Mouse (Mus musculus): ENCODE measurements at regions not wholly inside any gene's neighbourhood (a gene's known extent, or its start where the extent isn't known, plus 50 kb on each side); places are given as distances from the start of the nearest gene placed in this dataset.
"Not testable (repeated sequence)": the region's sequence is repeated elsewhere in the genome, so short reads cannot be mapped to it uniquely, and the experiment has no call there.

GRCm38 (mm10) chr10:38458975-38459374 is 362.6 kb downstream of the Rfpl4b start:
- DNase-seq (ENCODE audit: low spot score), result no peak
- intact Hi-C loops (cut with DNase I), result no loop called here

- DNase-seq (ENCODE audit: low spot score), result no peak
- intact Hi-C loops (cut with DNase I), result no loop called here
These were observed 363.2 kb downstream of the Rfpl4b start for GRCm38 (mm10) chr10:38458424-38458823.

GRCm38 (mm10) chr10:38456786-38457185 is 364.8 kb downstream of the Rfpl4b start:
- intact Hi-C loops (cut with DNase I), result no loop called here
- no peak for DNase-seq (ENCODE audit: low spot score)

- intact Hi-C loops (cut with DNase I), result no loop called here
- no peak for DNase-seq (ENCODE audit: low spot score)
These were observed 372.3 kb downstream of the Rfpl4b start for GRCm38 (mm10) chr10:38449263-38449662.

GRCm38 (mm10) chr10:38447706-38448105 is 373.9 kb downstream of the Rfpl4b start:
- intact Hi-C loops (cut with DNase I), result no loop called here
- DNase-seq (ENCODE audit: low spot score), result no peak

GRCm38 (mm10) chr10:38447256-38447655 is 374.3 kb downstream of the Rfpl4b start:
- intact Hi-C loops (cut with DNase I), result no loop called here
- no peak for DNase-seq (ENCODE audit: low spot score)

GRCm38 (mm10) chr10:38439286-38439685 is 382.3 kb downstream of the Rfpl4b start:
- no peak for DNase-seq (ENCODE audit: low spot score)
- intact Hi-C loops (cut with DNase I), result no loop called here

- no peak for DNase-seq (ENCODE audit: low spot score)
- intact Hi-C loops (cut with DNase I), result no loop called here
These were observed 384.7 kb downstream of the Rfpl4b start for GRCm38 (mm10) chr10:38436907-38437306.

GRCm38 (mm10) chr10:38421541-38421940 is 400.0 kb downstream of the Rfpl4b start:
- no peak for DNase-seq (ENCODE audit: low spot score)
- intact Hi-C loops (cut with DNase I), result no loop called here

- no peak for DNase-seq (ENCODE audit: low spot score)
- intact Hi-C loops (cut with DNase I), result no loop called here
These were observed 401.8 kb downstream of the Rfpl4b start for GRCm38 (mm10) chr10:38419771-38420170.

- intact Hi-C loops (cut with DNase I), result no loop called here
These were observed 438.4 kb downstream of the Rfpl4b start for GRCm38 (mm10) chr10:38383161-38383560.

GRCm38 (mm10) chr10:38381873-38382296 is 439.7 kb downstream of the Rfpl4b start:
- intact Hi-C loops (cut with DNase I), result no loop called here
- DNase-seq (ENCODE audit: low spot score), result no peak

More at GRCm38 (mm10) chr10:38383161-38383560, 438.4 kb downstream of the Rfpl4b start:
- no peak for DNase-seq (ENCODE audit: low spot score)

- no peak for DNase-seq (ENCODE audit: low spot score)
- intact Hi-C loops (cut with DNase I), result no loop called here
These were observed 441.2 kb downstream of the Rfpl4b start for GRCm38 (mm10) chr10:38380388-38380787.

- intact Hi-C loops (cut with DNase I), result no loop called here
- no peak for DNase-seq (ENCODE audit: low spot score)
These were observed 454.8 kb downstream of the Rfpl4b start for GRCm38 (mm10) chr10:38366776-38367175.

GRCm38 (mm10) chr10:38364876-38365275 is 456.7 kb downstream of the Rfpl4b start:
- DNase-seq (ENCODE audit: low spot score), result no peak
- intact Hi-C loops (cut with DNase I), result no loop called here

- intact Hi-C loops (cut with DNase I), result no loop called here
- no peak for DNase-seq (ENCODE audit: low spot score)
These were observed 463.9 kb downstream of the Rfpl4b start for GRCm38 (mm10) chr10:38357539-38358232.

- intact Hi-C loops (cut with DNase I), result no loop called here
- no peak for DNase-seq (ENCODE audit: low spot score)
These were observed 467.6 kb downstream of the Rfpl4b start for GRCm38 (mm10) chr10:38353973-38354372.

- intact Hi-C loops (cut with DNase I), result no loop called here
- DNase-seq (ENCODE audit: low spot score), result no peak
These were observed 468.1 kb downstream of the Rfpl4b start for GRCm38 (mm10) chr10:38353526-38353925.

GRCm38 (mm10) chr10:38347029-38347428 is 474.6 kb downstream of the Rfpl4b start:
- DNase-seq (ENCODE audit: low spot score); intact Hi-C loops (cut with DNase I): not testable (repeated sequence)

- no peak for DNase-seq (ENCODE audit: low spot score)
- intact Hi-C loops (cut with DNase I), result no loop called here
These were observed 481.0 kb downstream of the Rfpl4b start for GRCm38 (mm10) chr10:38340406-38341175.

GRCm38 (mm10) chr10:38308716-38309392 is 512.7 kb downstream of the Rfpl4b start:
- no peak for DNase-seq (ENCODE audit: low spot score)

More at GRCm38 (mm10) chr10:38308716-38309392, 512.7 kb downstream of the Rfpl4b start:
- intact Hi-C loops (cut with DNase I), result no loop called here

All from heart, postnatal 25 days (tissue).